Mouse (Mus musculus) cerebellum, postnatal 25 days (tissue): ENCODE data around the gene Clec2d.
"Not testable (repeated sequence)": the region's sequence is repeated elsewhere in the genome, so short reads cannot be mapped to it uniquely, and the experiment has no call there.

Experiments
- DNase-seq, 2 experiments: peaks; one replicate each; pipeline ENCODE4 v3.0.0; 2021; ENCODE audit warnings: mixed read lengths in 2 of 2

The Clec2d gene

DNA sequence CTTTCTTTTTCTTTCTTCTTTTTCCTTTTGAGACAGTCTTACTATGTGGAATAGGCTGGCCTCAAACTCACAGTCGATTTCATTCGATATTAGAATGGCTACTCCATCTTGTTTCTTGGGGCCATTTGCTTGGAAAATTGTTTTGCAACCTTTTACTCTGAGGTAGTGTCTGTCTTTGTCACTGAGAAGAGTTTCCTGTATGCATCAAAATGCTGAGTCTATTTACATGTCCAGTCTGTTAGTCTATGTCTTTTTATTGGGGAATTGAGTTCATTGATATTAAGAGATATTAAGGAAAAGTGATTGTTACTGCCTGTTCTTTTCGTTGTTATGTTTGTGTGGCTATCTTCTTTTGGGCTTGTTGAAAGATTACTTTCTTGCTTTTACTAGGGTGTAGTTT lies 7.4 kb downstream of the Clec2d start:
- not testable (repeated sequence) for DNase-seq

DNA sequence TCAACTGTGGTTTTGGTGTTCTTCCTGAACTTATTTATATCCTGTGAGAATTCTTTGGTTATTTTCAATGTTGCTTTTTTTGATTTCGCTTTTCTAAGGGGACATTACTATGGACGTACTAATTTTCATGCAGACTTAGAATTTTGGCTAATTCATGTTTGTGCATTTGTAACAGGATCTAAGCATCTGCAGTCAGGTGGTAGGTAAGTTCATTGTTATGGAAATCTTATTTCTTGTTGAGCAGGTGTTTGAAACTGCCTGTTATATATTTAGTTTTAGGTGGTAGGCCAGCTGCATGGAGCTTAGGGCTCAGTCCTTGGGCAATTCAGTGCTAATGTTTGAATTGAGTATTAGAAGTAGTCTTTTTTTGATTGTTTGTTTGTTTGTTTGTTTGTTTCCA lies 13.0 kb downstream of the Clec2d start:
- no peak for DNase-seq

DNA sequence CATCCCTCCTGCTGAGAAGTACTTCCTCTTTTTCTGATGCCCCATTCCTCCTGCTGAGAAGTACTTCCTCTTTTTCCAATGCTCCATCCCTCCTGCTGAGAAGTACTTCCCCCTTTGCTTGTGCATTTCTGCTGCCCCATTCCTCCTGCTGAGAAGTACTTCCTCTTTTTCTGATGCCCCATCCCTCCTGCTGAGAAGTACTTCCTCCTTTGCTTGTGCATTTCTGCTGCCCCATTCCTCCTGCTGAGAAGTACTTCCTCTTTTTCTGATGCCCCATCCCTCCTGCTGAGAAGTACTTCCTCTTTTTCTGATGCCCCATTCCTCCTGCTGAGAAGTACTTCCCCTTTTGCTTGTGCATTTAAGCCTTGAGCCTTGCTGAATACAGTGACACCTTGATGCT lies 19.7 kb downstream of the Clec2d start:
- not testable (repeated sequence) for DNase-seq

DNA sequence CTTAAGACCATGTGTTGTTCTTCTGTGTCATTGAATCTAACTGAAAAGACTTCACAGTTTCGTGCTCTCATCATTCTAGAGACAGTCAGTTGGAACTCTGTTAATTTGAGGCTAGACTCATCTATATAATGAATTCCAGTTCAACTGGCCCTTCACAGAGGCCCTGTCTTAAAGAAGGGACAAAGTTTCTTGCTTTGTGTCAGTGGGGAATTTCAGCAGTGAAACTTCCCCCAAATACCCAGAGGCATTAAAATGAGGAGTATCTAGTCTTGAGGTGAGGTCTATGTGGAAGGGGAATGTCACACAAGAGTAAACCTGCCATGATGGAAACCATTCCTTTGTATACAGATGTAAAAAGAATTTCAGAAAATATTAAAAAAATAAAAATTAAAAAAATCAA lies 21.9 kb downstream of the Clec2d start:
- DNase-seq, result no peak

DNA sequence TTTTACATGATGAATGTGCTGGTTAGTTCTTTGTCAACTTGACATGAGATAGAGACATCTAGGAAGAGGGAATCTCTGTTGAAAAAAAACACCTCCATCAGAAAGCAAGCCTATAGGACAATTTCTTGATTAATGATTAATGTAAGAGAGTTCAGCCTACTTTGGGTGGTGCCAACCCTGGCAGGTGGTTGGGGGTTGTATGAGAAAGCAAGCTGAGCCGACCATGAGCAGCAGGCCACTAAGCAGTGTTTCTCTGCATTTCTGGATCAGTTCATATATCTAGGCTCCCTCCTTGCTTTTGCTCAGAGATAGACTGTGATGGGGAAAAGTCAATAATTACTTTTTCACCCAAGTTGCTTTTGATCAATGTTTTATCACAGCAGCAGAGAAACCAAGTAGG lies 23.9 kb downstream of the Clec2d start:
- no peak for DNase-seq

DNA sequence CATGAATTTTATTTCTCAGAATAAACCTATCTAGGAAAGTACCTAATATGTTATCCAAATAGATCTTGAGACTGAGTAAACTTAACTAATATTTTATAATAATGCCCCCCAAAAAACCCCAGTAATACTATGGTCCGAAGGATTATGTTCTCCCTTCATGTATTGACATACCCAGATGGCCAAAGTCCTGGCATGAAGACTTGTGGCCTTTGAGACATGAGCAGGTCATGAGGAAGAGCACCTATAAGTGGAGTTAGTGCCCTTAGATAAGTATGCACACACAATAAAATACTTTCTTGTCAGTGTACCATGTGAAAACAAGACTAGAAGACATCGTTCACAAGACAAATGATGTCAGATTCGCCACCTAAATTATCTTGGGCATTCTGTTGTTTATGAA lies 24.4 kb downstream of the Clec2d start:
- DNase-seq, result no peak

DNA sequence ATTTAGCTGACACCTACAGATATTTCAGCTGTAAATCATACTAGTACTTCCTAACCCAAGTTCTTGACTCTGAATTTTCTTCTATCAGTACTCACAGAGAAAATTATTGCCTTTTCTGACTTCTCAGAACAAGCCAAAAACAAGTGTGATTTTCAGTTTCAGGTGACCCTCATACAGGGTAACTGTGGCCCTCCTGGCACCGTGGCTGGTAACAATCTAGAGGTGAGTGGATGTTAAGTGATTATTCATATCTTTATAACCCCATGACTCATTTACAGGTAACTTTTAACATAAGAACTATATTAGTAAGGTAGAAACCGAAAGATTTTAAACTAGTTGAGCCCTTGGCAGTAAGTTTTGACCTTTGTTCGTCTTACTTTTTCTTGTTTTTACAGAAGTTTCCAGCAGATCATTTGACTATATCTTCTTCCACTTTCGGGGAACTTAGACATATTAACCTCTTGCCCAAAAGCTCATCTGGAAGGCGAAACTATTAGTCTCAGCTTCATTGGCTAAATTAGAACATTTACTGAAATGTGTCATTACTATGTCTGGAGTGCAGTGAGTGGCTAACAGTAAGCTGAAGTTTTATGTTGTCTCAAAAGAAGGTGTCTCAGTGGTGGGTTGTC lies 28.6 kb downstream of the Clec2d start:
- no peak for DNase-seq

DNA sequence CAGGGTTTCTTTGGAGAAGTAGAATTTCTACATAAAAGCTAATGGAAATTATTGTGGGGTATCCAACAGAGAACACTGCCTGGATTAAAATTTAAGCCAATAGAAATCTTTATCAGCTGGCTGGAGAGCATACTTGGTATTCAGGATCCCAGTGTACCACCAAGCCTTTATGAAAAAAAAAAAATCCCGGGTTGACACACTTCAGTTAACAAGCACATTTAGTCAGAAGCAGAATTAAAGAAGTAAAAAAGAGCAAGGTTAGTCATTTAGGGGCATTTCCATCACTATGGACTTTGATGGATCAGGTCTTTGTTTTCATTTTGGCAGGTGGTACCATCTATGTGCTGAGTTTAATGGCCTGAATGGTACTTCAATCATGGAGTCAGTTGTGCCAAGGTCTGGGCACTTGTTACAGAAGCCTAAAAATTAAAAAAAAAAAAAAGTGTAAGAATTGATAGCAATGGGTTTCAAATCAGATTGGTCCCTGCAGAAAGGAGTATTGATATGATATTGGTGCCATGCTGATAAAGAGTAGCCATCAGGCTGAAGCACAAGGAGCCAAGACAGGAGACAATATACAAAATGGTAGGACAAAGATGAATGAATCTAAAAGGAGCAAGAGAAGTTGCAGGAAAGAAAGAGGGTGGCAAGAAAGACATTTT lies 29.5 kb downstream of the Clec2d start:
- no peak for DNase-seq

DNA sequence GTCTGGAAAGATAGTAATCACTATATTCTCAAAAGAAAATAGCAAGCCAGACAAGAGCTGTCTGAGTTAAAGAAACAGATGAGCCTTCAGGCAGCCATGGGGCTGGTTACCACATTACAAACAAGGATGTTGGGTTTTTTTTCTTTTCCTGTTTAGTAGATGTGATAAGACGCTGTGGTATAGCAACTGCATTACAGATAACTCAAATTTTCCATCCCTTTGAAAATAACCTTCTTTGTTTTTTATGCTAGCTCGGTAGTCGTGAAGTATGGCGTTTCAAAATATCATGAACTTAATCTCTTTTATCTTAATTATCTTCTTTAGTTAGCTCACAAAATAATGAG lies 30.0 kb downstream of the Clec2d start:
- DNase-seq, result no peak

DNA sequence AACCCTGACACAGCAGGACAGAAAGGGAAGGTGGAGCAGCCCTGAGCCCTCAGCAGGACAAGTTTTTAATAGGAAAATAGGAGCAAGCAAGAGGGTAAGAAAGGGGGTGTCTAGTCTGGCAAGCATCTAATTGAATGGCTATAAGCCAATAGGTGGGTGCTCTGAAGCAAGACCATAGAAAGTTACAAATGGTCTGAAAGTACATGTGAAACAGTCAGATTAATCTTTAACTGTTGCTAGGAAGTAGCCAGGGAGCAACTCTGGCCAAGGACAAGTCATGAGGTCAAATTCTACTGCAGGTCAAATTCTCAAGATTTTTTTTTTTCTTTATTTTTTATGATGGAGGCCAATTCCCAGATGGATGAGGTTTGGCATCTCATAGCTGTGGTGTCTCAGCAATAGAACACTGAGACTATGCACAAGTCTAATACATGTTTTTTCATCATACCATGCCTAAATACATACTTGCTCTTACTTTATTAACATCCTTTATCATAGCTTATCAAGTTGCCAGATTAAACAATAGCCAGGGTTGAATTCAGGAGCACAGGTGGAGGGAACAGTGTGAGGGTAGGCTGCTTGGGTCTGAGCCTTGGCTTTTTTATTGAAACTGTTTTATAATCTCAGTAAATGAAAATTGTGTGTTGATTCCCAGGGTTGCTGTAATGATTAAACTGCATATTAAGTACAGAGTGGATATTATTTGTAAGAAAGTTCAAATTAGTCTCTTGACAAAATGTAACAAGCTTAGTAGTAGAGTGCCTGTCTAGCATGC lies 32.2 kb downstream of the Clec2d start:
- DNase-seq, result no peak

DNA sequence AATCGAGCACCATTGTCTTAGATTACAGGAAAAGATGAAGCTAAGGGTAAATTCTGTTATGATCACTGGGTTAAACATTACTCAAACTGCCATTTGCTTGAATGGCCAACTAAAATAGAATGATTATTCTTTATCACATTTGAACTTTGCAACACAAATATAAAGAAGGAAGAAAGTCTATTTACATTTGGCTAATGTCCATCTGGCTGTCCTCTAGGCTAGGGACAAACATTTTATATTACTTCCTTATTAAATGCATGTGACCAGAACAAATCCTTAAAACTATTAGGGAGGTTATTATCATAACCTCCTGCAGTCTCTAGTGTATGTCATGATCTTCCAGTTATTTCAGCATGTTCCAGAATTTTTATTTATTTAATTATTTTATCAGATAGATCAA lies 33.1 kb downstream of the Clec2d start:
- no peak for DNase-seq

DNA sequence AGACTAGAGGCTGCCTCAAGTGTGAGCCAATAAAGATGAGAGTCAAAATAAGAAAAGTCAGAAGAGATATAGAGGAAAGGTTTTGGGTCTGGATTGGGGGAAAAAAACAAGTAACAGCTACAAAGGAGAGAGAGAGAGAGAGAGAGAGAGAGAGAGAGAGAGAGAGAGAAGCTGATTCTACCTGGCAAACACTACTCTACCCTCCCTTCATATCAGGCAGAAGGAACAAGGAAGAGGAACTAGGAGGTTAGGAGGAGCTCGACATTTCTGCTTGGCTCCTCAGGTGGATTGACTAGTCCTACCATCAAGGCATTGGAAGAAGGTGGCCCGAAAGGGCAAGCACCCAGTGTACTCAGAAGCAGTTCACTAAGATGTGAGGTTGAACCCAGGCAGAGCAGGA lies 33.8 kb downstream of the Clec2d start:
- no peak for DNase-seq

DNA sequence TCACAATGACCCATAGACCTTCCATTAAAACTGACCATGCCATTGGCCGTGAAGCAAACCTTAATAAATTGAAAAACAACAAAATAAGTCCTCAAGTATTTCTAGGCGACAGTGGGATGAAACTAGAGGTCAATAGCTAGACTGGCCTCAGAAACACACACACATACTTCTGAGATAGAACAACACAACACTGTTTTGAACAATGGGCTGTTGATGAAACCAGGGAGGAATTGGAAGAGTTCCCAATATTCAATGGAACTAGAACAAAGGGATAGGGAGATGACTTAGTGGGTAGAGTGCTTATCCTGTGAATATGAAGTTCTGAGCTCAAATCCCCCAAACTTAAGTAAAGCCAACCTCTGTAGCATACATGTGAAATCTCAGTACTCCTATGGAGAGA lies 34.6 kb downstream of the Clec2d start:
- DNase-seq, result no peak

DNA sequence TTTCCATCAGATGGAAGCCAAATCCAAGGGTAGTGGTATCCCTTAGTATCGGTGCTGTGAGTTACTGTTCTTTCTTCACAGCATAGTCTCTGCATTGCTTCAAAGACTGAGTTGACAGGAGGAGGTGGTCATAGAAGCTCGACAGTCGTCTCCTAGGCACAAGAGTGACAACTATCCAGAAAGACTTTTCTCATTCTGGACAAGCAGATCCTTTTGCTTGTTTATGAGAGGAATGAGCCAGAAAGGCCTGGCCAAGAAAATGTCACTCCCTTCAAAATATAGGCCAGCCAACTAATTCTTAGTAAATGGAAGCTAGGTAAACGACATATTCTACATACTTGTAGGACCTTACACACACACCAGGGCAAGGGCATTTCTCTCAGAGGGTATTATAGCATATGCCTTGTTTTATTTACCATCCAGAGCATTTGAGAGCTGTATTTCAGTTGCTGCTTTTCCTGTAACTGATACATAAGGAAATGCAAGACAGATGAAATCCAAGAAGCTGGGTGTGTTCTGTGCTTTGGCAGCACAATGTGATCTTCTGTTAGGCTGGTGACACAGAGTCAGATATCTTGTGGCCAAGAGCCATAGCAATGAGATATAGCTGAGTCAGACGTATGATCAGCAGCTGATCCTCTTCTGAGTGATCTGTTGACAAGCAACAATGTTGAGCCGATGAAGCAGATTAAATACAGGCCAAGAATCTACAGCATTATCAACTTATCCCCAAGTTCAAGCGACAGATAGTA lies 35.6 kb downstream of the Clec2d start:
- DNase-seq, result no peak

DNA sequence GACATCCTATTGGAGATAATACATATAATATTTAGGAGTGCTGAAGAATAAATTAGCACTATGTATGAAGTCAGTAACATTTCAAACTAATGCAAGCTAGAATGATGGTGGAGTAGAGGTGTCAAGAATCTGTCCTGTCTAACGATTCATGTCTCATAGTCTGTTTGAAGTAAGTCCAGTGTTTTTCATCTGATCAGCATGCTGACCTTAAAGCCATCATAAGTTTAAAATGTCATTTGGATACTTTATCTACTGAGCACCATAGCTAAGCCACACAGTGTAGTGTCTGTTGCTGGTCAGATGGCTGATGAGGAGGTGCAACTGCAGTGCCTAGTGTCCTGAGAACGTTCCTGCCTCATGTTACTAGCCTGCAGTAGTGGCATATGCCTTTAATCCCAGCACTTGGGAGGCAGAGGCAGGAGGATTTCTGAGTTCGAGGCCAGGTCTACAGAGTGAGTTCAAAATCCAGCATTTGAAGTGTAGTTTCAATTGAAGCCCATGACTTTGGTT lies 36.4 kb downstream of the Clec2d start:
- DNase-seq, result no peak

DNA sequence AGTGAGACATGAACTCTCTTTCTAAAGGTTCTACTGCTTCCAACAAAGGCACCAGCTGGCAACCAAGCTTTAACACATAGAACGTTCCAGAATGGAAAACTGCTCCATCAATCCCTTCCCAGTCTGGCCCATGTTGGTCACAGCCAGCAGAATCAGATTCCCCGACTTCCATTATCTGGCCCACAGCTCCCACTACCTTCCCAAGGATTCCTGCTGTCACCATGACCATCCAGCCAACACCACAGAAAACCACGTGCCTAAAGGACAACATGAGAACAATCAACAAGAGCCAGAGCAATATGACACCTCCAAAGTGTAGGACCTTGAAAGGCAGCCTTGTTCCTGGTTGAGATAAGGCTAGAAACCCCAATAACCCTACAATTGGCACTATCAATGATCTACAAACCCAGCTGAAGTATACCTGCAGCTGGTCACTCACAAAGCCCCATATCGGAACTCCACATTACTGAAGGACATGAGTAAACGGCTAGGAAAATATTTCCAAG lies 37.8 kb downstream of the Clec2d start:
- no peak for DNase-seq

DNA sequence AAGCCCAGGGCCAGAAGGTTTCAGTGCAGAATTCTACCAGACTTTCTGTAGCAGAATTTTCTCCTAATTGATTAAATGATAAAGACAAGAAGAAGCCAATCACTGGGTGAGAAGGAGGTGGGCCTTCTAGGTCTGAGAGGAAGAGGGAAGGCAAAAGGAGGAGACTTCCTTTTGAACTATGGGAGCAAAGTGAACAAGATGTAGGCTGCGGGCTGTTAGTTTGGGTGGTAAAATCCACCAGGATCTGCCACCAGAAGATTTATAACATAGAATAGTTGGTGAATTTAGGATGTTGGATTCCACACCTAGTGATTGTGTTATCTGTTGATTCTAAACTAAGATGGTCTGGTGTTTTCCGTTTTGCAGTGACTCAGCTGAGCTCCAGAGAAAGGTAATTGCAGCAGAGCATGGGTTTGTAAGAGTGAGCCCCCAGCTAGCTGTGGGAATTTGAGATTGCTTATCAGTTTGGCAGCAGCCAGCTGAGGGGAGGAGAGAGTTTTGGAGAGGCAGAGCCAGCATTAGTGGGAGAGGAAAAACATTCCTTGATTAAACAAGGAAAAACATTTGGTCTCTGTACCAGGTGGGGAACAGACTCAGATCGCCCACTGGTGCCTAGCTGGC lies 39.6 kb downstream of the Clec2d start:
- DNase-seq, result no peak

DNA sequence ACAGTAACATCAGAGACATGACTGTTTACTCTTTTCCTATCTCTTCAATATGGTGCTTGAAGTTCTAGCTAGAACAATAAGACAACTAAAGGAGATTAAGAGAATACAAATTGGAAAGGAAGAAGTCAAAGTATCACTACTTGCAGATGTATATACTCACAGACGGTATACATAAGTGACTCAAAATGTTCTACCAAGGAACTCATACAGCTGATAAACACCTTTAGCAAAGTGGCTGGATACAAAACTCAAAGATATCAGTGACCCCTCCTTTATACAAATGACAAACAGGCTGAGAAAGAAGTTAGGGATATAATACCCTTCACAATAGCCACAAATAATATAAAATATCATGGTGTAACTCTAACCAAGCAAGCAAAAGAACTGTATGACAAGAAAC lies 40.6 kb downstream of the Clec2d start:
- no peak for DNase-seq

DNA sequence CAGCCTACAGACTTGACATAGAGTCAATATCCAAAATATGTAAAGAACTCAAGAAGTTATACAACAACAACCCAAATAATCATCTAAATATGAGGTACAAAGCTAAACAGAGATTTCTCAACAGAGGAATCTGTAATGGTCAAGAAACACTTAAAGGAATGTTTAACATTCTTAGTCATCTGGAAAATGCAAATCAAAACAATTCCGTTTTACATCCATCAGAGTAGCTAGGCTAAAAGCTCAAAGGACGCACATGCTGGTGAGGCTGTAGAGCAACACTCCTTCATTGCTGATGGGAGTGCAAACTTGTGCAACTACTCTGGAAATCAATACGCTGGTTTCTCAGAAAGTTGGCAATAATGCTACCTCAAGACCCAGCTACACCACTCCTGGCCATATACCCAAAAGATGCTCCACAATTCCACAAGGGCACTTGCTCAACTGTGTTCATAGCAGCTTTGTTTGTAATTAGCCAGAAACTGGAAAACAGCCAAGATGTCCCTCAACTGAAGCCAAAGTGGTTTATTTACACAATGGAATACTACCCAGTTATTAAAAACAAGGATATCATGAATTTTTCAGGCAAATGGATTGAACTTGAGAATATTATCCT lies 41.9 kb downstream of the Clec2d start:
- DNase-seq, result no peak

DNA sequence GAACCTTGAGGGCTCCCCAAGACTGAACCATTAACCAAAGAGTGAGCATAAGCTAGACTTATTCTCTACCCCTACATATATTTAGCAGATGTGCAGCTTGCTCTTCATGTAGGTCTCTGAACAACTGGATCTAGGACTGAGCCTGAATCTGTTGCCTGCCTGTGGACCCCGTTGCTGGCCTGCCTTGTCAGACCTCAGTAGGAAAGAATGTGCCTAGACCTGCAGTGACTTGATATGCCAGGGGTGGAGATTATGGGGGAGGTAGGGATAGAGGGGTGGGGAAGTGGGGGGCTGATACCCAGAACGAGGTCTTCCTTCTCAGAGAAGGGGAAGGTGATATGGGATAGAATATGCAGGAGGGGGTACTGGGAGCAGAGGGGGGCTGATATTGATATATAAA lies 43.2 kb downstream of the Clec2d start:
- no peak for DNase-seq

DNA sequence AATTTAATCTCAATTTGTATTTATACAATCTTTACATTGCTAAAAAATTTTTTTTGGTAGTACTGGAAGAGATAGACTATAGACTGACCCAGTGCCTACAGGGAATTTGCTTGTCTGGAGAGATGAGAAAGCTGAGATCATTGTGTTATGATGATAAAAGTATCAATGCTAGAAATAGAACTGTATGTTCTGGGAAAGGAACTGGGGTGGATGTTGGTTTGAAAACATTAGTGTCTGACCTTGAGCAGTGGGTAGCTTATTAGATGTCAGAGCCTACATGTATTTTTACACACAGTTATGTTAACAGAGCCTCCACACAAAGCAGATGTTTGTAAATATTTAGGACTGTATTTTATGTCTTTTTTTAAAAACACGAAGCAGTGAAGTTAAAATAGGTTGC lies 43.7 kb downstream of the Clec2d start:
- no peak for DNase-seq

DNA sequence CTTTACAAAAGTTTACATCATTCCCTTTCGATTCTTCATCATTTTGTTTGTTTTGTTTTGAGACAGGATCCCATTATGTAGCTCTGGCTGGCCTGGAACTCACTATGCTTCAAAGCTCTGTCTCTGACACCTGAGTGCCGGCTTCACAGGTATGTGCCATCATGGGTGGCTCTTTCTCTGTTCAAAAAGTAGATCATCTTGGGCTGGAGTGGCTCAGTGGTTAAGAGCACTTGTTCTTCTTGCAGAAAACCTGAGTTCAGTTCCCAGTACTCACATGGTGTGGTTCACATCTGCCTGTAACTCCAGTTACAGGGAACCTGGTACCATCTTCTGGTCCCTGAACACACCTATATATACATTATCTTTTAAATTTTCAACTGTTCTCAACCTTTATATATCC lies 44.7 kb downstream of the Clec2d start:
- no peak for DNase-seq
